Mouse (Mus musculus): ENCODE results near the gene Hsp90ab1.

DNA sequence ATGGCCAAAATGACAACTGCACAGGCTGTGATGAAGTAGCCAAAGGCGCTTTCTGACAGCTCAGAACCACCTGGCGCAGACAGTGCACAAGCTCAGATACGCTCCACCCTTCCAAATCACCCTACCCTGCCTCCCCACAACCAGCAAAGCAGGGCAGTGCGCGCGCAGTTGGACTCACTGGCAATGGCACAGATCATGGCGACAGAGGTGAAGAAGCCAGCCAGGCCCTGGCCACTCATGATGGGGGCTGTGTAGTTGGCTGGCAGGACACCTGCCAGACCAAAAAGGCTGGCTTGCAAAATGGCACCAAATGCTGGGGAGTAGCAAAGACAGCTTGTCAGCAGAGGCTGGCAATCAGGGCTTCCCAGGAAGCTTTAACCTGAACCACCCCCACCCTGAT is 16.2 kb upstream of the Hsp90ab1 start:
- TF ChIP-seq CTCF (IDR thresholded peaks at IDR 0.05; ENCODE audit: borderline replicate concordance, insufficient read depth, low read length): no peak
- TF ChIP-seq POLR2A (IDR thresholded peaks at IDR 0.05; ENCODE audit: low read depth, low read length): no peak
